Mouse (Mus musculus): Measurements from ENCODE around the gene Klb.
A peak's percentile ranks its signal among the peaks of the same experiment; 100 is the strongest.

The Klb gene

GRCm38 (mm10) chr5:65385704-65386103 lies 37.6 kb downstream of the Klb start:
- DNase-seq = no peak

GRCm38 (mm10) chr5:65387008-65387867 lies 39.1 kb downstream of the Klb start:
- no peak for DNase-seq

GRCm38 (mm10) chr5:65390648-65391644 lies 42.8 kb downstream of the Klb start, which contains the start of the genes Rpl9 and Lias:
Rpl9 (minus strand) TSS chr5:65391444.
Lias (plus strand) TSS chr5:65391497.
- DNase-seq = peak; percentile 99

GRCm38 (mm10) chr5:65391753-65392152 lies 43.6 kb downstream of the Klb start:
- DNase-seq = no peak

GRCm38 (mm10) chr5:65394425-65394824 lies 46.3 kb downstream of the Klb start:
- DNase-seq = no peak

GRCm38 (mm10) chr5:65401251-65401994 lies 53.3 kb downstream of the Klb start:
- DNase-seq = peak; percentile 83

GRCm38 (mm10) chr5:65407989-65408388 lies 59.9 kb downstream of the Klb start:
- DNase-seq = no peak

- no peak for DNase-seq
Observed at GRCm38 (mm10) chr5:65415653-65416458, 67.7 kb downstream of the Klb start.

GRCm38 (mm10) chr5:65419136-65419535 lies 71.0 kb downstream of the Klb start:
- DNase-seq = no peak

- DNase-seq = no peak
Observed at GRCm38 (mm10) chr5:65420822-65421221, 72.7 kb downstream of the Klb start.

GRCm38 (mm10) chr5:65422803-65423202 lies 74.7 kb downstream of the Klb start:
- DNase-seq = no peak

GRCm38 (mm10) chr5:65424215-65424614 lies 76.1 kb downstream of the Klb start:
- no peak for DNase-seq

- DNase-seq = no peak
Observed at GRCm38 (mm10) chr5:65425251-65425650, 77.1 kb downstream of the Klb start.

- no peak for DNase-seq
Observed at GRCm38 (mm10) chr5:65428321-65428720, 80.2 kb downstream of the Klb start.

- DNase-seq = no peak
Observed at GRCm38 (mm10) chr5:65429441-65429840, 81.3 kb downstream of the Klb start.

All from lung, postnatal 14 days (tissue).